Mouse (Mus musculus) kidney, postnatal 0 days (tissue): ENCODE results near the gene Lrrfip1. TPM values are rescaled to one million over a fixed set of nuclear protein-coding genes. Genes with fewer than 3 reads are reported as not detected.
A peak's percentile ranks its signal among the peaks of the same experiment; 100 is the strongest.

ENCODE experiments used
- ATAC-seq: fragments of 200-750 bp; cut with Nextera tagmentation; replicated peaks from 2 replicates; pipeline ENCODE4 v1.8.0; 2017; ENCODE audit warnings: low read depth, moderate number of reproducible peaks, moderate TSS enrichment, moderate library complexity; ENCODE audit not compliant: low FRiP score
- DNase-seq: peaks from one replicate; pipeline ENCODE4 v3.0.0-alpha.2; 2016; ENCODE audit warnings: low spot score
- H3K27ac ChIP-seq: fragments of 300-500 bp; sonication (generic); 2 replicates; pipeline ENCODE4 v1.5.1; 2014; ENCODE audit warnings: mild to moderate bottlenecking
- H3K27me3 ChIP-seq: fragments of 300-500 bp; sonication (generic); 2 replicates; pipeline ENCODE4 v1.6.1; 2014; ENCODE audit warnings: low read length, mixed read lengths; ENCODE audit not compliant: insufficient read depth
- H3K36me3 ChIP-seq: fragments of 300-500 bp; sonication (generic); 2 replicates; pipeline ENCODE4 v1.6.1; 2014; ENCODE audit warnings: low read length, mixed read lengths; ENCODE audit not compliant: insufficient read depth
- H3K4me1 ChIP-seq: fragments of 300-500 bp; sonication (generic); replicated peaks from 2 replicates; pipeline ENCODE4 v1.6.1; 2014; ENCODE audit warnings: antibody characterized with exemption, low read length, mixed read lengths; ENCODE audit not compliant: insufficient read depth
- H3K4me2 ChIP-seq: fragments of 300-500 bp; sonication (generic); 2 replicates; pipeline ENCODE4 v1.6.1; 2014; ENCODE audit warnings: mild to moderate bottlenecking, low read length, moderate library complexity, mixed read lengths
- H3K4me3 ChIP-seq: fragments of 300-500 bp; sonication (generic); replicated peaks from 2 replicates; pipeline ENCODE4 v1.5.1; 2014; ENCODE audit warnings: low read depth, low read length
- H3K9ac ChIP-seq: fragments of 300-500 bp; sonication (generic); 2 replicates; pipeline ENCODE4 v1.6.1; 2014; ENCODE audit warnings: low read depth, low read length
- H3K9me3 ChIP-seq: fragments of 300-500 bp; sonication (generic); replicated peaks from 2 replicates; pipeline ENCODE4 v1.6.1; 2016; ENCODE audit warnings: low read length, inconsistent platforms, mixed read lengths
- CTCF ChIP-seq: IDR thresholded peaks from 2 replicates; pipeline ENCODE4 v1.5.1; 2016; ENCODE audit warnings: antibody characterized with exemption, low read depth, mild to moderate bottlenecking, moderate library complexity
- WGBS: fragments of 180-500 bp; shearing (Covaris S2); extraction: QIAGEN DNeasy Blood & Tissue Kit; methylation state at CpG from one replicate; pipeline ENCODE4 v1.1.7; 2014; 5-methylcytosine and 5-hydroxymethylcytosine counted together
- polyA plus RNA-seq: library from polyadenylated mRNA; unstranded; fragments of >200 nt; fragmentation: Nextera tagmentation; extraction: Ambion mirVana; gene quantifications from 2 replicates; pipeline ENCODE4 v1.2.1, GENCODE M21; 2015

Gene Lrrfip1
- polyA plus RNA-seq, 1 experiment from 2014 or later = 46.3 TPM

- Histone ChIP-seq H3K27ac (no peak overlapping the region), H3K9ac (no peak overlapping the region), H3K27me3 (no peaks in the 10 kb centered on the region), H3K4me1 (no peaks in the 10 kb centered on the region), H3K36me3 (no peaks in the 10 kb centered on the region), H3K9me3 (no peaks in the 10 kb centered on the region), H3K4me3 (no peak overlapping the region), H3K4me2 (no peak overlapping the region)
- no peak for ATAC-seq
- DNase-seq = no peak
- WGBS = 81% methylated on average over 4 of the region's 4 CpGs
- TF ChIP-seq CTCF = no peak
Measured at GRCm38 (mm10) chr1:91169157-91169556, 170.6 kb downstream of the Lrrfip1 start.

GRCm38 (mm10) chr1:91174796-91175195 lies 176.3 kb downstream of the Lrrfip1 start:
- H3K27ac ChIP-seq = no peak overlapping the region
- no peaks in the 10 kb centered on the region for H3K36me3 ChIP-seq
- DNase-seq (no peak), ATAC-seq (no peak)
- no peak overlapping the region for H3K4me2 ChIP-seq
- H3K9me3 ChIP-seq = no peaks in the 10 kb centered on the region
- H3K4me3 ChIP-seq = no peak overlapping the region
- 90% methylated on average over 5 of the region's 5 CpGs for WGBS
- TF ChIP-seq CTCF = no peak
- peaks cover 3% of the 10 kb centered on the region; the same call in 1 of the 2 replicates for H3K4me1 ChIP-seq
- no peak overlapping the region for H3K9ac ChIP-seq
- H3K27me3 ChIP-seq = no peaks in the 10 kb centered on the region

DNA sequence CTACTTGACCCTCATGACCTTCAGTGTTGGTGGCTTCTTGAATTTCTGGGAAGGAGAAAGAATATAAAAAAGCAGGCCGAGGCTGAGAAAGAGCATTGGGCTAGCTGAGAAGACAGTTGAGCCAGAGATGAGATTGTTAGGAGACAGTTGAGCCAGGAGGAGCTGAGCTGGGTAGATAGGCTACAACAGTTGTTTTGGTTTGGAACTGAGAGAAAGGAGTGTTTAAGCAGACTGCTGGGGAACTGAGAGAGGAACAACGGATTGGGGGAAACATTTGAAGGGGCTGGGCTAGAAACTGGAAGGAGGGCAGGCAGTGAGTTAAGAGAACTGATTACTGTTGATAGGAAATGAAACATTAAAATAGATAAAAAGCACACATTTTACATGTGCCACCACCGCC lies 177.5 kb downstream of the Lrrfip1 start:
- no peak for TF ChIP-seq CTCF
- Histone ChIP-seq H3K4me2 (no peak overlapping the region), H3K4me3 (no peak overlapping the region), H3K9ac (no peak overlapping the region), H3K27me3 (no peaks in the 10 kb centered on the region), H3K27ac (no peak overlapping the region), H3K36me3 (no peaks in the 10 kb centered on the region), H3K4me1 (peaks cover 7% of the 10 kb centered on the region), H3K9me3 (no peaks in the 10 kb centered on the region)
- ATAC-seq (no peak), DNase-seq (peak; percentile 3)
- WGBS = 41% methylated on average over 3 of the region's 3 CpGs

- WGBS = 69% methylated on average over 4 of the region's 4 CpGs
- TF ChIP-seq CTCF = no peak
- DNase-seq = no peak
Measured at GRCm38 (mm10) chr1:91176871-91177270, 178.3 kb downstream of the Lrrfip1 start.

More at GRCm38 (mm10) chr1:91176871-91177270, 178.3 kb downstream of the Lrrfip1 start:
- Histone ChIP-seq H3K4me1 (peaks cover 7% of the 10 kb centered on the region), H3K27ac (no peak overlapping the region), H3K4me3 (no peak overlapping the region), H3K4me2 (no peak overlapping the region), H3K9me3 (no peaks in the 10 kb centered on the region), H3K27me3 (no peaks in the 10 kb centered on the region), H3K36me3 (no peaks in the 10 kb centered on the region), H3K9ac (no peak overlapping the region)
- no peak for ATAC-seq

Other genes with a start within 250 kb of the Lrrfip1 start
- gene Col6a3, start 154.8 kb upstream of the Lrrfip1 start, polyA plus RNA-seq = 19.9 and 24.3 TPM in 2 replicates
- 0.34 and 0.93 TPM in 2 replicates for gene Mlph, start 83.7 kb upstream of the Lrrfip1 start, polyA plus RNA-seq
- gene Prlh, start 45.6 kb upstream of the Lrrfip1 start, polyA plus RNA-seq = not detected in 2 replicates
- gene Rab17, start 29.1 kb upstream of the Lrrfip1 start, polyA plus RNA-seq = 21.3 and 23.3 TPM in 2 replicates
- 0.20 and 0.28 TPM in 2 replicates for gene Rbm44, start 146.4 kb downstream of the Lrrfip1 start, polyA plus RNA-seq
- 2.1 and 2.5 TPM in 2 replicates for gene Ramp1, start 181.1 kb downstream of the Lrrfip1 start, polyA plus RNA-seq